Mouse (Mus musculus) limb, embryonic 14.5 days (tissue): ENCODE results near the gene Sez6l. TPM values are rescaled to one million over a fixed set of nuclear protein-coding genes. Genes with fewer than 3 reads are reported as not detected.

Experiments used
- ATAC-seq: fragments of 200-750 bp; cut with Nextera tagmentation; 2 replicates; pipeline ENCODE4 v1.8.0; 2017; ENCODE audit warnings: low read depth, moderate number of reproducible peaks, moderate TSS enrichment; ENCODE audit not compliant: low FRiP score
- DNase-seq: peaks from one replicate; pipeline ENCODE4 v3.0.0-alpha.2; 2015; ENCODE audit warnings: low spot score
- H3K27ac ChIP-seq: fragments of 300-500 bp; sonication (generic); replicated peaks from 2 replicates; pipeline ENCODE4 v1.5.1; 2014; ENCODE audit warnings: low read depth, mild to moderate bottlenecking, low read length, moderate library complexity, mixed read lengths
- H3K27me3 ChIP-seq: fragments of 300-500 bp; sonication (generic); 2 replicates; pipeline ENCODE4 v1.6.1; 2014; ENCODE audit warnings: low read length, mixed read lengths; ENCODE audit not compliant: control insufficient read depth, insufficient read depth
- H3K36me3 ChIP-seq: fragments of 300-500 bp; sonication (generic); 2 replicates; pipeline ENCODE4 v1.6.1; 2014; ENCODE audit warnings: mild to moderate bottlenecking, low read length, moderate library complexity, mixed read lengths; ENCODE audit not compliant: control insufficient read depth, insufficient read depth
- H3K4me1 ChIP-seq: fragments of 300-500 bp; sonication (generic); 2 replicates; pipeline ENCODE4 v1.6.1; 2014; ENCODE audit warnings: antibody characterized with exemption, low read length, mixed read lengths; ENCODE audit not compliant: control insufficient read depth, insufficient read depth
- H3K4me2 ChIP-seq: fragments of 300-500 bp; sonication (generic); replicated peaks from 2 replicates; pipeline ENCODE4 v1.6.1; 2014; ENCODE audit warnings: low read depth, mild to moderate bottlenecking, low read length, moderate library complexity; ENCODE audit not compliant: severe bottlenecking
- H3K4me3 ChIP-seq: fragments of 300-500 bp; sonication (generic); replicated peaks from 2 replicates; pipeline ENCODE4 v1.5.1; 2014; ENCODE audit warnings: low read length
- H3K9ac ChIP-seq: fragments of 300-500 bp; sonication (generic); 2 replicates; pipeline ENCODE4 v1.6.1; 2014; ENCODE audit warnings: mild to moderate bottlenecking, low read depth, low read length, moderate library complexity; ENCODE audit not compliant: severe bottlenecking
- H3K9me3 ChIP-seq: fragments of 300-500 bp; sonication (generic); 2 replicates; pipeline ENCODE4 v1.6.1; 2016; ENCODE audit warnings: low read length; ENCODE audit not compliant: control insufficient read depth
- POLR2A ChIP-seq: fragments of 200-500 bp; IDR thresholded peaks from 2 replicates; pipeline ENCODE4 v1.8.0; 2012; ENCODE audit warnings: inconsistent platforms, mild to moderate bottlenecking, moderate library complexity, borderline replicate concordance; ENCODE audit not compliant: insufficient read depth, insufficient read length; ENCODE audit errors: extremely low read depth
- WGBS: fragments of 180-500 bp; shearing (Covaris S2); extraction: QIAGEN DNeasy Blood & Tissue Kit; methylation state at CpG from one replicate; pipeline ENCODE4 v1.1.7; 2014; 5-methylcytosine and 5-hydroxymethylcytosine counted together
- polyA plus RNA-seq, 2 experiments: library from polyadenylated mRNA; depleted of rRNA in 1 of 2; stranded (reverse) in 1 of 2; unstranded in 1 of 2; fragments of >200 nt; fragmentation: Nextera tagmentation in 1 of 2; extraction: Ambion mirVana in 1 of 2; gene quantifications; 2 replicates each; pipeline versions ENCODE4 v1.2.1 to v1.2.3; 2012 to 2014

The Sez6l gene
- polyA plus RNA-seq, 2 experiments = 0.89 to 1.8 TPM

GRCm38 (mm10) chr5:112521703-112522527, 55.1 kb downstream of the Sez6l start:
- TF ChIP-seq POLR2A = no peak
- no peak for DNase-seq
- Histone ChIP-seq H3K4me3 (no peak overlapping the region), H3K9me3 (no peaks in the 10 kb centered on the region), H3K36me3 (no peaks in the 10 kb centered on the region), H3K27me3 (no peaks in the 10 kb centered on the region), H3K27ac (no peak overlapping the region; the same call in 1 of the 2 replicates), H3K9ac (0 out of 2 replicates have a peak overlapping the region, but pooled peaks have one; percentile 16), H3K4me2 (no peak overlapping the region), H3K4me1 (peaks cover 16% of the 10 kb centered on the region)
- WGBS = 18% methylated on average over 19 of the region's 19 CpGs
- no peak for ATAC-seq

- DNase-seq (no peak), ATAC-seq (peak; percentile 53; the same call in 1 of the 2 replicates)
- Histone ChIP-seq H3K4me1 (peaks cover 16% of the 10 kb centered on the region), H3K9ac (no peak overlapping the region), H3K9me3 (no peaks in the 10 kb centered on the region), H3K27ac (no peak overlapping the region), H3K27me3 (no peaks in the 10 kb centered on the region), H3K4me3 (no peak overlapping the region), H3K4me2 (no peak overlapping the region), H3K36me3 (no peaks in the 10 kb centered on the region)
- WGBS = 16% methylated on average over 8 of the region's 8 CpGs
- no peak for TF ChIP-seq POLR2A
These were observed 55.9 kb downstream of the Sez6l start for GRCm38 (mm10) chr5:112520826-112521702.

- H3K9me3 ChIP-seq = no peaks in the 10 kb centered on the region
- ATAC-seq (no peak), DNase-seq (no peak)
- H3K4me1 ChIP-seq = peaks cover 16% of the 10 kb centered on the region
- TF ChIP-seq POLR2A = no peak
- H3K4me2 ChIP-seq = no peak overlapping the region
- no peak overlapping the region for H3K27ac ChIP-seq
- WGBS = 80% methylated on average over 2 of the region's 2 CpGs
- no peaks in the 10 kb centered on the region for H3K36me3 ChIP-seq
- H3K9ac ChIP-seq = no peak overlapping the region
- H3K4me3 ChIP-seq = no peak overlapping the region
- H3K27me3 ChIP-seq = no peaks in the 10 kb centered on the region
These were observed 58.2 kb downstream of the Sez6l start for GRCm38 (mm10) chr5:112518773-112519172.

GRCm38 (mm10) chr5:112517454-112517853, 59.5 kb downstream of the Sez6l start:
- Histone ChIP-seq H3K9me3 (no peaks in the 10 kb centered on the region), H3K36me3 (no peaks in the 10 kb centered on the region), H3K4me2 (no peak overlapping the region), H3K4me1 (peaks cover 16% of the 10 kb centered on the region), H3K27ac (no peak overlapping the region), H3K4me3 (no peak overlapping the region), H3K27me3 (no peaks in the 10 kb centered on the region), H3K9ac (no peak overlapping the region)
- ATAC-seq (no peak), DNase-seq (no peak)
- 73% methylated on average over 9 of the region's 9 CpGs for WGBS
- no peak for TF ChIP-seq POLR2A

GRCm38 (mm10) chr5:112516527-112516926, 60.5 kb downstream of the Sez6l start:
- no peak for ATAC-seq

More at GRCm38 (mm10) chr5:112516527-112516926, 60.5 kb downstream of the Sez6l start:
- Histone ChIP-seq H3K36me3 (no peaks in the 10 kb centered on the region), H3K4me3 (no peak overlapping the region), H3K27me3 (no peaks in the 10 kb centered on the region), H3K9ac (no peak overlapping the region), H3K4me2 (no peak overlapping the region), H3K27ac (no peak overlapping the region), H3K9me3 (no peaks in the 10 kb centered on the region), H3K4me1 (peaks cover 16% of the 10 kb centered on the region)
- 90% methylated on average over 3 of the region's 3 CpGs for WGBS
- TF ChIP-seq POLR2A = no peak
- no peak for DNase-seq
